Mouse (Mus musculus) hindbrain, embryonic 13.5 days (tissue): Measurements from ENCODE around the gene Adamts20. TPM values are rescaled to one million over a fixed set of nuclear protein-coding genes. Genes with fewer than 3 reads are reported as not detected.

Experiments used
- ATAC-seq: fragments of 200-750 bp; cut with Nextera tagmentation; 2 replicates; pipeline ENCODE4 v1.8.0; 2017; ENCODE audit warnings: moderate TSS enrichment; ENCODE audit not compliant: low FRiP score
- H3K27ac ChIP-seq: fragments of 300-500 bp; sonication (generic); 2 replicates; pipeline ENCODE4 v1.5.1; 2015; ENCODE audit warnings: inconsistent platforms, mild to moderate bottlenecking, moderate library complexity
- H3K27me3 ChIP-seq: fragments of 300-500 bp; sonication (generic); 2 replicates; pipeline ENCODE4 v1.6.1; 2015; ENCODE audit warnings: mild to moderate bottlenecking, inconsistent platforms
- H3K36me3 ChIP-seq: fragments of 300-500 bp; sonication (generic); 2 replicates; pipeline ENCODE4 v1.6.1; 2015; ENCODE audit warnings: mild to moderate bottlenecking, inconsistent platforms
- H3K4me1 ChIP-seq: fragments of 300-500 bp; sonication (generic); replicated peaks from 2 replicates; pipeline ENCODE4 v1.6.1; 2015; ENCODE audit warnings: inconsistent platforms
- H3K4me2 ChIP-seq: fragments of 300-500 bp; sonication (generic); 2 replicates; pipeline ENCODE4 v1.6.1; 2015; ENCODE audit warnings: inconsistent platforms, mild to moderate bottlenecking, moderate library complexity
- H3K4me3 ChIP-seq: fragments of 300-500 bp; sonication (generic); 2 replicates; pipeline ENCODE4 v1.5.1; 2015; ENCODE audit warnings: mild to moderate bottlenecking, inconsistent platforms
- H3K9ac ChIP-seq: fragments of 300-500 bp; sonication (generic); 2 replicates; pipeline ENCODE4 v1.6.1; 2015; ENCODE audit warnings: mild to moderate bottlenecking, inconsistent platforms
- H3K9me3 ChIP-seq: fragments of 300-500 bp; sonication (generic); 2 replicates; pipeline ENCODE4 v1.6.1; 2016; ENCODE audit warnings: inconsistent platforms
- WGBS: fragments of 180-500 bp; shearing (Covaris S2); methylation state at CpG from one replicate; pipeline ENCODE4 v1.1.7; 2015; 5-methylcytosine and 5-hydroxymethylcytosine counted together
- polyA plus RNA-seq: library from polyadenylated mRNA; unstranded; fragments of >200 nt; fragmentation: Nextera tagmentation; extraction: Ambion mirVana; gene quantifications from 2 replicates; pipeline ENCODE4 v1.2.1, GENCODE M21; 2015

Adamts20 gene
- polyA plus RNA-seq, 1 experiment from 2014 or later: 3.2 TPM

DNA sequence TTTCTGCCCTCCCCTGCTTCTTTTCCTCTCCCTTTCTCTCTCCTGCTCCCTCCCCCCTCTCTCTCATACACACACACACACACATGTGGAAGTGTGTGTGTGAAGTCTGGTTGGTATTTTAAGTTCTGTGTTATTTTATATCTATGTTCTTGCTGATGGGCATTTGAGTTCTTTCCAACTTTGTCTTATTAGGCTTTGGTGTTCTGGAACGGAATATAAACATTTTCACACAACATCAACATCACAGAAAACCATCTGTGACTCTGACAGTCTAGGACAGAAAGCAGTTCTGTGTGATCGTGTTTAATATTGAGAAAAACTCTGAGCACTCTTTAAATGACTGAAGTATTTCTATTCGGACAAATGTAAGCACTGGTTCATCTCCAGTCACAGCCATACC lies 229.1 kb downstream of the Adamts20 start:
- Histone ChIP-seq H3K4me1 (no peaks in the 10 kb centered on the region), H3K9ac (no peak overlapping the region), H3K9me3 (no peaks in the 10 kb centered on the region), H3K36me3 (no peaks in the 10 kb centered on the region), H3K27me3 (no peaks in the 10 kb centered on the region), H3K27ac (no peak overlapping the region), H3K4me2 (no peak overlapping the region), H3K4me3 (no peak overlapping the region)
- no peak for ATAC-seq
- 93% methylated on average over 3 of the region's 3 CpGs for WGBS

DNA sequence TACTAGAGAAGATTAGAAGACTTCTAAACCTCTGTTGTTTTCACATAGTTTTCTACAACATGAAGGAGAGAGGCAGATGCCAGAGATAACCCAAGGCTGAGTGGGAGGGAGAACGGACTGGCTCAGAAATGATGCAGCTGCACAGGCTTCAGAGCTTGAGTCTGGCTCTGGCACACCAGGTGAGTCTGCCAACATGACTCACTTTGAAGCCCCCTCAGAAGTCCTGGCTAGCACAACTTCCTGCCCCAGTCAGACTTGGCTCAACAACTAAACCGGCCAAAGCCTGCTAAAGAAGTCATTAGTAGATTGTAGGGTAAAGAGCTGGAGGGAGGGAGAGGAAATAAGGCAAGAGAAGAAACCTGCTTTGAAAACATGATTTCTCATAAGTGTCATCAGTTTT lies 230.0 kb downstream of the Adamts20 start:
- H3K9me3 ChIP-seq: no peaks in the 10 kb centered on the region
- no peak for ATAC-seq
- H3K36me3 ChIP-seq: no peaks in the 10 kb centered on the region
- no peaks in the 10 kb centered on the region for H3K4me1 ChIP-seq
- H3K9ac ChIP-seq: no peak overlapping the region
- H3K27me3 ChIP-seq: no peaks in the 10 kb centered on the region
- 88% methylated on average over 2 of the region's 2 CpGs for WGBS
- no peak overlapping the region for H3K4me2 ChIP-seq
- no peak overlapping the region for H3K27ac ChIP-seq
- H3K4me3 ChIP-seq: no peak overlapping the region

DNA sequence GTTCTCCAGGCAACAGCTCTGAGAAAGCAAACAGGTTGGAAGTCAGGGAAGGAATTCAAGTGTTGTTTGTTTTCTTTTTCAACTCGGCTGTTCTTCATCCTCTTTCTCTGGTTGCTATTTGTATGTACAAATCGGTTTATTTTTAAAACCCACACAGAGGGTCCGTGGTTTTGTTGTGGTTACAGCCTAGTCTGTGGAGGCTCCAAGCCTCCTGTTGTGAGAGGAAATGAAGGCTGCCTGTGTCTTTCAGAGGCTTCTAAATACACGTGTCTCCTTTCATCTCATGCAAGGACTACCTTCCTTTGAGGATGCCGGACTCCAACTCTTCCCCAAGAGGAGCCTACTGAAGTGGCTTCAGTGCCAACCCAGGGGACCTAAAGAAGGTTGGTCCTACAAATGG lies 234.0 kb downstream of the Adamts20 start:
- Histone ChIP-seq H3K4me1 (no peaks in the 10 kb centered on the region), H3K4me2 (no peak overlapping the region), H3K27ac (no peak overlapping the region), H3K9ac (no peak overlapping the region), H3K4me3 (no peak overlapping the region), H3K27me3 (no peaks in the 10 kb centered on the region), H3K36me3 (no peaks in the 10 kb centered on the region), H3K9me3 (no peaks in the 10 kb centered on the region)
- 51% methylated on average over 5 of the region's 5 CpGs for WGBS
- no peak for ATAC-seq

DNA sequence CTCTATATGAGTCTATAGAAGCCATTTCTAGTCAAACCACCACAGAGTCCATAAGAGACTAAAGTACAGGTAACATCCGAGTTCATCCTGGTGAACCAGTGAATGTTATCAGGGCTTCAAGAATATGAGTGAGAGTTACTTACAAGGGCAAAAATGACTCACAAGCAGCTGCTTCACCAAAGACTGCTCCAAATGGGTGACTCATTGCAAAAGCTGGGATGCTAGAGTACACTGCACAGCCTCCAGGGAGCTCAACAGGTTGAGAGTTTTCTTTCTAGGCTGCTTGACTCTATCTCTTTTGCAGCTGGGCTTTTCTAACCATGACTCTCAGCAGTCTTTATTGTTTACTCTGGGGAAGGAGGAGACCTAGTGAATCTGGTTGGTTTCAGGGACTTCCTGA lies 237.8 kb downstream of the Adamts20 start:
- Histone ChIP-seq H3K36me3 (no peaks in the 10 kb centered on the region), H3K27ac (no peak overlapping the region), H3K9me3 (no peaks in the 10 kb centered on the region), H3K4me3 (no peak overlapping the region), H3K9ac (no peak overlapping the region), H3K4me1 (0 out of 2 replicates have a peak, but pooled peaks cover 3% of the 10 kb centered on the region), H3K4me2 (no peak overlapping the region), H3K27me3 (no peaks in the 10 kb centered on the region)
- ATAC-seq: no peak
- WGBS: 97% methylated on average over 1 of the region's 1 CpGs

DNA sequence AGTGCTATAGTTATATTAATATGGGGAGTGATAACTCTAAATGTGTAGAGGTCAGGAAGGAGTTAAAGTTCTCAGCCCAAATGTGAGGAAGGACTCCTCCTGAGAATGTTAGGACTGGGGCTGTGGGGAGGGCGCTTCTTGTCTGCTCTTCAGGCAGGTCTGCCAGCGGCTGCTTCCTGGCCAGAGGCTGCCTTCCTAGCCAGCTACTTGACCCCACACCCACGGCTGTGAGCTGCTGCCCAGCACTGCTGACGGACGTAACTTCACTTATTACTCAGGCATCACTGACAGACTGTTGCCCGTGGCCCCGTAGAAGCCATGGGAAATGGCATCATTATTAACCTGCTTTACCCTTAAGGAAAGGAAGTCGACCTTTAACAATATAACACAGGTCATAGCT lies 242.1 kb downstream of the Adamts20 start:
- no peak for ATAC-seq
- no peaks in the 10 kb centered on the region for H3K27me3 ChIP-seq
- H3K9ac ChIP-seq: no peak overlapping the region
- no peaks in the 10 kb centered on the region for H3K36me3 ChIP-seq
- no peak overlapping the region for H3K27ac ChIP-seq
- H3K4me3 ChIP-seq: no peak overlapping the region
- H3K4me1 ChIP-seq: peaks cover 11% of the 10 kb centered on the region
- H3K4me2 ChIP-seq: no peak overlapping the region
- no peaks in the 10 kb centered on the region for H3K9me3 ChIP-seq
- 47% methylated on average over 8 of the region's 8 CpGs for WGBS

DNA sequence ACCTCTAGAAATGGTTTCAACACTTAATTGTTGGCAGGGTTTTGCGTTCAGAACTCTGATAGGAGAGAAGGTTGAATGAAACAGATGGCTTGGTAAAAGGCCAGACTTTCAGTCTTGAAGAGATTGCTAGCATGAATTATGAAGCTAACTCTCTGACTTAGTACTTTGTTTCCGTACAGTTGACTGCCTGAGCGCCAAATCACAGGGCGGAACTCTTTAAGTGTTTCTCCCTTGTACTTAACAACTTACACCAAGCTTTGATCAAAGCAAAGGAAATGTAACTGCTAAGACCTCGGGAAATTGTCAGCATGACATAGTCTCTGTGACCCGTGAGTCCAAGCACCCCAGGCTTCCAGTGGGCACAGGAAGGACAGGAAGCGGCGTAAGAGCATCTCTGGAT lies 244.5 kb downstream of the Adamts20 start:
- WGBS: 60% methylated on average over 8 of the region's 8 CpGs
- H3K27ac ChIP-seq: no peak overlapping the region; the same call in 1 of the 2 replicates
- no peaks in the 10 kb centered on the region for H3K27me3 ChIP-seq
- H3K36me3 ChIP-seq: no peaks in the 10 kb centered on the region
- H3K9me3 ChIP-seq: no peaks in the 10 kb centered on the region
- H3K4me2 ChIP-seq: no peak overlapping the region
- H3K4me1 ChIP-seq: peaks cover 11% of the 10 kb centered on the region
- H3K9ac ChIP-seq: no peak overlapping the region
- H3K4me3 ChIP-seq: no peak overlapping the region
- no peak for ATAC-seq

Other genes starting within 250 kb of the Adamts20 start
- gene Pus7l, start 78.1 kb upstream of the Adamts20 start, polyA plus RNA-seq: 6.9 and 7.2 TPM in 2 replicates
- 1.9 and 2.4 TPM in 2 replicates for gene Irak4, start 78.2 kb upstream of the Adamts20 start, polyA plus RNA-seq
- 92.3 and 94.9 TPM in 2 replicates for gene Twf1, start 124.5 kb upstream of the Adamts20 start, polyA plus RNA-seq
- 6.9 and 7.4 TPM in 2 replicates for gene Tmem117, start 163.8 kb upstream of the Adamts20 start, polyA plus RNA-seq